Mouse (Mus musculus) common myeloid progenitor, adult 5-6 weeks (primary cell): ENCODE data around the gene Hdac4. TPM values are rescaled to one million over a fixed set of nuclear protein-coding genes. Genes with fewer than 3 reads are reported as not detected.
A peak's percentile ranks its signal among the peaks of the same experiment; 100 is the strongest.

Source experiments
- ATAC-seq: replicated peaks from 2 replicates; pipeline ENCODE4 v1.8.0; 2016; ENCODE audit warnings: low read depth, mild to moderate bottlenecking, moderate TSS enrichment, inconsistent platforms; ENCODE audit not compliant: poor library complexity, severe bottlenecking
- total RNA-seq: library from RNA; stranded (forward); fragments of 200-1000, 187-1606 nt; gene quantifications from 2 replicates; pipeline ENCODE4 v1.2.3, GENCODE M21; 2017

The Hdac4 gene
- total RNA-seq, 1 experiment from 2014 or later: 11.2 TPM

GRCm38 (mm10) chr1:91993658-91994165 lies 201.8 kb downstream of the Hdac4 start:
- no peak for ATAC-seq

- no peak for ATAC-seq
Observed at GRCm38 (mm10) chr1:91992652-91993051, 202.8 kb downstream of the Hdac4 start.

GRCm38 (mm10) chr1:91991597-91991996 lies 203.9 kb downstream of the Hdac4 start:
- ATAC-seq: no peak

GRCm38 (mm10) chr1:91990852-91991251 lies 204.6 kb downstream of the Hdac4 start:
- no peak for ATAC-seq

- ATAC-seq: no peak
Observed at GRCm38 (mm10) chr1:91988866-91989265, 206.6 kb downstream of the Hdac4 start.

- ATAC-seq: no peak
Observed at GRCm38 (mm10) chr1:91987431-91987830, 208.1 kb downstream of the Hdac4 start.

- ATAC-seq: no peak
Observed at GRCm38 (mm10) chr1:91985783-91986182, 209.7 kb downstream of the Hdac4 start.

GRCm38 (mm10) chr1:91984507-91984906 lies 211.0 kb downstream of the Hdac4 start:
- ATAC-seq: peak; percentile 71

GRCm38 (mm10) chr1:91981381-91981780 lies 214.1 kb downstream of the Hdac4 start:
- no peak for ATAC-seq

- no peak; the same call in 1 of the 2 replicates for ATAC-seq
Observed at GRCm38 (mm10) chr1:91978443-91978842, 217.1 kb downstream of the Hdac4 start.

GRCm38 (mm10) chr1:91968710-91969379 lies 226.7 kb downstream of the Hdac4 start:
- ATAC-seq: peak; percentile 50; the same call in 1 of the 2 replicates

GRCm38 (mm10) chr1:91967041-91967440 lies 228.5 kb downstream of the Hdac4 start:
- ATAC-seq: no peak

- no peak for ATAC-seq
Observed at GRCm38 (mm10) chr1:91964486-91965335, 230.8 kb downstream of the Hdac4 start.

- ATAC-seq: peak; percentile 85
Observed at GRCm38 (mm10) chr1:91962256-91962655, 233.2 kb downstream of the Hdac4 start.

- ATAC-seq: no peak
Observed at GRCm38 (mm10) chr1:91961231-91961630, 234.3 kb downstream of the Hdac4 start.

GRCm38 (mm10) chr1:91959891-91960290 lies 235.6 kb downstream of the Hdac4 start:
- ATAC-seq: no peak

- ATAC-seq: no peak
Observed at GRCm38 (mm10) chr1:91959044-91959443, 236.5 kb downstream of the Hdac4 start.

GRCm38 (mm10) chr1:91956229-91956628 lies 239.3 kb downstream of the Hdac4 start:
- no peak for ATAC-seq

- peak; percentile 62 for ATAC-seq
Observed at GRCm38 (mm10) chr1:91954954-91955353, 240.5 kb downstream of the Hdac4 start.

- ATAC-seq: no peak
Observed at GRCm38 (mm10) chr1:91952912-91953311, 242.6 kb downstream of the Hdac4 start.

- ATAC-seq: no peak
Observed at GRCm38 (mm10) chr1:91947441-91947840, 248.1 kb downstream of the Hdac4 start.
